Mouse (Mus musculus): ENCODE data around the gene Zswim5. TPM values are rescaled to one million over a fixed set of nuclear protein-coding genes. Genes with fewer than 3 reads are reported as not detected.

Zswim5 gene
- 0.68 and 0.88 TPM in 2 replicates for polyA plus RNA-seq (2015; fragmentation: Nextera tagmentation; extraction: Ambion mirVana)

DNA sequence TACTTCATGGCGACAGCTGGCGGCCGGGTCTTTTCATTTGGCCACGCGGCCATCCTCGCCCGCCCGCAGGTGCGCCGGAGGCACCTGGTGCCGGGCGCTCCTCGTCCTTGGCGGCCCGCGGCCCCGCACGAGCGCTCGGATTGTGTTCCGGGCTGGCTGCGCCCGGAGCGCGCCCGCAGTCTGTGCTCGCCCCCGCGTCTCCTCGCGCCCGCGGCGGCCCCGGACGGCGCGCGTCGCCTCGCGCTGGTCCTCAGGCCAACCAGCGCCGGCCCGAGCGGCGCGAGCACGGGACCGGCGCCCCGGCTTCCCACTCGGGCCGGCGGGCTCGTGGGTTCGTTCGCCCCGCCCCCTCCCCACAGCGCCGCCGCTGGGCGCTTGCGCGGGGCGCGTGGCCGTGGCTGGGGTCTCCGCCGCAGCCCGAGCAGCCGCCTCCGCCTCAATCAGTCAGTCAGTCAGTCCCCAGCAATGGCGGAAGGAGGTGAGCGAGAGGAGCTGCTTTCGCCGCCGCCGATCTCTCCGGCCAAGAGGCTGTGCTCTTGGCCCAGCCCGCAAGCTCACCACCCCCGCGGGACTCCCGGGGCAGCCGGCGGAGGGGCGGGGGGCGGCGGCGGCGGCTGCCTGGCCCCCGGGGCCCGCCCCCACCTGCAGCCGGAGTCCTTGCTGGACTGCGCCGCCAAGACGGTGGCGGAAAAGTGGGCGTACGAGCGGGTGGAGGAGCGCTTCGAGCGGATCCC, at the start of gene Zswim5:
Gene Zswim5 (plus strand): TSS at position 382 of the 734 bp plus-strand sequence.

DNA sequence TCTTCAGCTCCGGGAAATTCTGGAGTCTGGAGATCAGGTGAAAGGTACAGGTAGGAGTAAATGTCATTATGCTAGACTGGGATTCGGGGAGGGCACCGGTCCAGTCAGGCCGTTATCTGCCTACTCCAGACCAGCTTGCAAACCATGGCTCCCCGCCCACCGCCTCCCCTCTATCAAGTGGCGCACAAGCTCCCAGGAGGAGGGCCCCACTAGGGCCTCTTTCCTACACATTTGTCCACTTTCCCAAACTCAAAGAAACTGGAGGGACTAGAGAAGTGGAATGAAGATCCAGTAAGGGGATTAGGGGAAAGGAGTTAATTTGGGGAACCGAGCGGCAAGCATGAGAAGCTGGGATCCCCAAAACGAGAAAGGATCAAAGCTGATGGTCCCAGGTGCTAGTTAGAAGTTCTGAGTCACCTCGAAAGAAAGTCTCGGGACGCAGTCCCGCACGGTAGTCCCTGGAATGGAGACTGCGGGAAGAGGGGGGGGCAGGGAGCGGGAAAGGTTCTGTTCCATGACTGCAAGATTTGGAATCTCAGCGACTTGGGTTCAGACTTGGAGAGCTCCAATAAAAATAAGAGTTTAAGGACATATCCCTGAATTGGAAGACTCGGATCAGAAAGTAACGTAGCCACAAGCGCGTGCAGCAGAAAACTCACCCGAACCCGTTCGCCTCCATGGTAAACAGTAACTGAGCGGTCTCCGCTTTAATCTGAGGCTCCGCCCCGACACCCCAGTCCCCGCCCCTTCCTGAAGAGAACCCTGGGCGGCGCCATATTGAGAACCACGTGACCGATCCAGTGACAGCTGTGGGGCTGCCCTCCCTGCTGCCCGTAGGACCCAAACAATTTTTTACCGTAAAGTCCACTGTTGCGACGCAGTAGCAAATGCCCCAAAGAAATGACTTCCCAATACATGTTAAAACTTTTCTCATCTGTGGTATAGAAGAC, 116.8 kb downstream of the Zswim5 start, which contains the start of gene Urod:
Gene Urod (minus strand): TSS at position 742 of the 950 bp plus-strand sequence.

GRCm38 (mm10) chr4:116995131-116995797, 118.1 kb downstream of the Zswim5 start, which contains the start of gene Hectd3:
TSS of gene Hectd3 (plus strand) at chr4:116995317.

DNA sequence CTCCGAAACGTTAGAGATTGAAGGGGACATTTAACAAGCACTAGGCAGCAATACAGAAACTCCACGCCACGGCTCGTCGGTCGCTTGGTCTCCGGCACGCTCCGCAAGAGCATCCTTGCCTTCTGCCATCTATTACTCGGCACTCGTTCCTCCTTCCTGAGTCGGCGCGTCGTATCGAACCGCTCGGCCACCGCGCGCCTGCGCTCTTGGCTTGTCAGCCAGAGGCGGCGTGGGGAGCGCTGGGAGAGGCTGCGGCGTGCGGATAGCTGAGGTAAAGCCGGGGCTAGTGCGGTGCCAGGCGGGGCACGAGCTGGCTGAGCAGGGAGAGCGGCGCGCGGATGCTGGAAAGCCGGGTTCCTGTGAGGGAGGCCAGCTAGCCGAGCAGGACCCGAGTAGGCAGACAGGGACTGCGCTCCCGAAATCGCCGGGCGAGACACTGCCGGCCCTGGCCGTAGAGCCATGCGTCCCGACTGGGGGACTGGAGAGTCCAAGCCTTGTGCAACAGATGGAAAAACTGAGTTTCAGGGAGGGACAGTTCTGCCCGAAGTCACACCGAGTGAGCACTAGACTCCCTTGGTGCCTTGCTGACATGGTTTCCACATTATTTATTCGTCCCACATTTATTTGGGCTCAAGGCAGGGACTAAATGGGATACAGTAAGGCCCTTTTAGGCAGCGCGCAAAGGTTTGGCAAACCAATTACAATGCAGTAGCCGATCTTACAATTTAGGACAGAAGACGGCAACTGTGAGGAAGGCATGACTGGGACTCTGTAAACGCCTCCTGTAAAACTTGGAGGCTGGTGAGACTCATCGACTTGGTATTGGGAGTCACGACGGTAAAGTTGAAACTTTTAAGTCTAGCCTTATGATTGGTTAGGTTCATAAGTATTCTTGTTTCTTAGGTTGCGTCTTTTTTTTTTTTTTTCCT, 142.3 kb downstream of the Zswim5 start, which contains the start of gene Eif2b3:
Gene Eif2b3 (plus strand): TSS at position 197 of the 929 bp plus-strand sequence.

Other genes with a start within 250 kb of the Zswim5 start
- gene Nasp, start 249.4 kb upstream of the Zswim5 start, polyA plus RNA-seq (2015; fragmentation: Nextera tagmentation; extraction: Ambion mirVana): 47.4 and 51.3 TPM in 2 replicates
- 737 and 1,023 TPM in 2 replicates for gene Akr1a1, start 225.7 kb upstream of the Zswim5 start, polyA plus RNA-seq (2015; fragmentation: Nextera tagmentation; extraction: Ambion mirVana)
- gene Prdx1, start 191.8 kb upstream of the Zswim5 start, polyA plus RNA-seq (2015; fragmentation: Nextera tagmentation; extraction: Ambion mirVana): 2,483 and 3,429 TPM in 2 replicates
- 10.5 and 20.8 TPM in 2 replicates for gene Mmachc, start 169.0 kb upstream of the Zswim5 start, polyA plus RNA-seq (2015; fragmentation: Nextera tagmentation; extraction: Ambion mirVana)
- 12.2 and 25.4 TPM in 2 replicates for gene Ccdc163, start 168.9 kb upstream of the Zswim5 start, polyA plus RNA-seq (2015; fragmentation: Nextera tagmentation; extraction: Ambion mirVana)
- 2.2 and 5.0 TPM in 2 replicates for gene Tesk2, start 156.4 kb upstream of the Zswim5 start, polyA plus RNA-seq (2015; fragmentation: Nextera tagmentation; extraction: Ambion mirVana)
- 28.4 and 29.9 TPM in 2 replicates for gene Toe1, start 69.7 kb upstream of the Zswim5 start, polyA plus RNA-seq (2015; fragmentation: Nextera tagmentation; extraction: Ambion mirVana)
- gene Mutyh, start 69.7 kb upstream of the Zswim5 start, polyA plus RNA-seq (2015; fragmentation: Nextera tagmentation; extraction: Ambion mirVana): 9.7 and 10.1 TPM in 2 replicates
- 1.9 and 3.1 TPM in 2 replicates for gene Hpdl, start 55.7 kb upstream of the Zswim5 start, polyA plus RNA-seq (2015; fragmentation: Nextera tagmentation; extraction: Ambion mirVana)
- 141 and 167 TPM in 2 replicates for gene Urod, start 117.0 kb downstream of the Zswim5 start, polyA plus RNA-seq (2015; fragmentation: Nextera tagmentation; extraction: Ambion mirVana)
- gene Hectd3, start 117.9 kb downstream of the Zswim5 start, polyA plus RNA-seq (2015; fragmentation: Nextera tagmentation; extraction: Ambion mirVana): 8.5 and 10.9 TPM in 2 replicates
- gene Eif2b3, start 142.0 kb downstream of the Zswim5 start, polyA plus RNA-seq (2015; fragmentation: Nextera tagmentation; extraction: Ambion mirVana): 30.3 and 40.1 TPM in 2 replicates
- gene Ptch2, start 218.7 kb downstream of the Zswim5 start, polyA plus RNA-seq (2015; fragmentation: Nextera tagmentation; extraction: Ambion mirVana): 5.0 and 8.7 TPM in 2 replicates
- gene Btbd19, start 248.3 kb downstream of the Zswim5 start, polyA plus RNA-seq (2015; fragmentation: Nextera tagmentation; extraction: Ambion mirVana): 4.0 and 4.5 TPM in 2 replicates
- gene Tctex1d4, start 249.4 kb downstream of the Zswim5 start, polyA plus RNA-seq (2015; fragmentation: Nextera tagmentation; extraction: Ambion mirVana): not detected in 2 replicates

Measured in adrenal gland, postnatal 0 days (tissue).